Mouse (Mus musculus) intestine, embryonic 14.5 days (tissue): ENCODE results near the gene Tmem229a. TPM values are rescaled to one million over a fixed set of nuclear protein-coding genes. Genes with fewer than 3 reads are reported as not detected.

Source experiments
- ATAC-seq: fragments of 200-750 bp; cut with Nextera tagmentation; replicated peaks from 2 replicates; pipeline ENCODE4 v1.8.0; 2017; ENCODE audit warnings: low read depth, moderate number of reproducible peaks, moderate TSS enrichment, moderate library complexity; ENCODE audit not compliant: low FRiP score, low TSS enrichment
- DNase-seq: peaks from one replicate; pipeline ENCODE4 v3.0.0-alpha.2; 2018; ENCODE audit warnings: low spot score
- H3K27ac ChIP-seq: fragments of 300-500 bp; sonication (generic); 2 replicates; pipeline ENCODE4 v1.5.1; 2014; ENCODE audit warnings: low read depth, mild to moderate bottlenecking, control low read depth
- H3K27me3 ChIP-seq: fragments of 300-500 bp; sonication (generic); replicated peaks from 2 replicates; pipeline ENCODE4 v1.6.1; 2014; ENCODE audit warnings: low read length, control low read depth; ENCODE audit not compliant: control insufficient read depth, insufficient read depth
- H3K36me3 ChIP-seq: fragments of 300-500 bp; sonication (generic); 2 replicates; pipeline ENCODE4 v1.6.1; 2014; ENCODE audit warnings: low read length, control low read depth; ENCODE audit not compliant: control insufficient read depth, insufficient read depth
- H3K4me1 ChIP-seq: fragments of 300-500 bp; sonication (generic); replicated peaks from 2 replicates; pipeline ENCODE4 v1.6.1; 2014; ENCODE audit warnings: low read length, control low read depth, mixed read lengths; ENCODE audit not compliant: control insufficient read depth, insufficient read depth
- H3K4me2 ChIP-seq: fragments of 300-500 bp; sonication (generic); 2 replicates; pipeline ENCODE4 v1.6.1; 2014; ENCODE audit warnings: low read length
- H3K4me3 ChIP-seq: fragments of 300-500 bp; sonication (generic); 2 replicates; pipeline ENCODE4 v1.5.1; 2014; ENCODE audit warnings: low read depth, low read length, control low read depth, mixed read lengths
- H3K9ac ChIP-seq: fragments of 300-500 bp; sonication (generic); 2 replicates; pipeline ENCODE4 v1.6.1; 2014; ENCODE audit warnings: mild to moderate bottlenecking, low read length
- H3K9me3 ChIP-seq: fragments of 300-500 bp; sonication (generic); 2 replicates; pipeline ENCODE4 v1.6.1; 2016; ENCODE audit warnings: low read length, control low read depth; ENCODE audit not compliant: control insufficient read depth
- WGBS: fragments of 180-500 bp; shearing (Covaris S2); extraction: QIAGEN DNeasy Blood & Tissue Kit; methylation state at CpG from one replicate; pipeline ENCODE4 v1.1.7; 2014; 5-methylcytosine and 5-hydroxymethylcytosine counted together
- polyA plus RNA-seq: library from polyadenylated mRNA; unstranded; fragments of >200 nt; fragmentation: Nextera tagmentation; extraction: Ambion mirVana; gene quantifications from 2 replicates; pipeline ENCODE4 v1.2.1, GENCODE M21; 2014

Tmem229a gene
- polyA plus RNA-seq, 1 experiment from 2014 or later = 1.3 TPM

DNA sequence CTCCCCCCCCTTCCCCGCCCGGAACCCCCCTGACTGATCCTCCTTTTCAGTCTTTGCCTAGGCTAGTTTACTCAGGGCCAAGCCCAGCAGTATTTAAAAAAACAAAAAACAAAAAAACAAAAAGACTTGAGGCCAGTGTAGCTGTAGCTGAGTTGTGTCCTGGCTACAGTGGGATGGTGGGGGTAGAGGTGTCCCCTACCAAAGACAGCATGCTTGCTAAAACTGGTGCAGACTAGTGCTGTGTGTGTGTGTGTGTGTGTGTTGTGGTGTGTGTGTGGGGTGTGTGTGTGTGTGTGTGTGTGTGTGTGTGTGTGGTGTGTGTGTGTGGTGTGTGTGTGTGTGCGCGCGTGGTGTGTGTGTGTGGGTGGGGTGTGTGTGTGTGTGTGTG is 483 bp upstream of the Tmem229a start:
- H3K27me3 ChIP-seq = peaks cover 20% of the 10 kb centered on the region
- 20% methylated on average over 4 of the region's 5 CpGs for WGBS
- no peaks in the 10 kb centered on the region for H3K9me3 ChIP-seq
- H3K4me1 ChIP-seq = no peaks in the 10 kb centered on the region
- peak overlapping the region; percentile 99 for H3K4me2 ChIP-seq
- H3K36me3 ChIP-seq = no peaks in the 10 kb centered on the region
- H3K9ac ChIP-seq = no peak overlapping the region
- DNase-seq = no peak
- peak overlapping the region; percentile 58; the same call in 1 of the 2 replicates for H3K4me3 ChIP-seq
- no peak overlapping the region for H3K27ac ChIP-seq
- ATAC-seq = no peak

- Histone ChIP-seq H3K4me2 (peak overlapping the region; percentile 99), H3K27ac (no peak overlapping the region), H3K4me1 (no peaks in the 10 kb centered on the region), H3K27me3 (peaks cover 23% of the 10 kb centered on the region), H3K9me3 (no peaks in the 10 kb centered on the region), H3K9ac (peak overlapping the region; percentile 40), H3K36me3 (no peaks in the 10 kb centered on the region), H3K4me3 (peak overlapping the region; percentile 58)
- DNase-seq (peak; percentile 81), ATAC-seq (peak; percentile 81)
- under 1% methylated on average over 88 of the region's 91 CpGs for WGBS
These were observed 759 bp downstream of the Tmem229a start for GRCm38 (mm10) chr6:24955131-24955945.

- Histone ChIP-seq H3K4me3 (no peak overlapping the region), H3K27ac (no peak overlapping the region), H3K4me1 (no peaks in the 10 kb centered on the region), H3K9ac (no peak overlapping the region), H3K27me3 (peaks cover 23% of the 10 kb centered on the region), H3K9me3 (no peaks in the 10 kb centered on the region), H3K4me2 (no peak overlapping the region), H3K36me3 (no peaks in the 10 kb centered on the region)
- DNase-seq (no peak), ATAC-seq (no peak)
- 80% methylated on average over 5 of the region's 5 CpGs for WGBS
These were observed 2.0 kb downstream of the Tmem229a start for GRCm38 (mm10) chr6:24954126-24954525.

- H3K4me3 ChIP-seq = no peak overlapping the region
- 73% methylated on average over 5 of the region's 5 CpGs for WGBS
- peaks cover 23% of the 10 kb centered on the region for H3K27me3 ChIP-seq
- no peaks in the 10 kb centered on the region for H3K9me3 ChIP-seq
- no peak overlapping the region for H3K4me2 ChIP-seq
- no peaks in the 10 kb centered on the region for H3K36me3 ChIP-seq
- DNase-seq = no peak
- no peak overlapping the region for H3K9ac ChIP-seq
- no peak overlapping the region for H3K27ac ChIP-seq
- ATAC-seq = no peak
- no peaks in the 10 kb centered on the region for H3K4me1 ChIP-seq
These were observed 3.8 kb downstream of the Tmem229a start for GRCm38 (mm10) chr6:24952341-24952740.

GRCm38 (mm10) chr6:24950669-24951068 is 5.4 kb downstream of the Tmem229a start:
- 81% methylated on average over 2 of the region's 2 CpGs for WGBS

DNA sequence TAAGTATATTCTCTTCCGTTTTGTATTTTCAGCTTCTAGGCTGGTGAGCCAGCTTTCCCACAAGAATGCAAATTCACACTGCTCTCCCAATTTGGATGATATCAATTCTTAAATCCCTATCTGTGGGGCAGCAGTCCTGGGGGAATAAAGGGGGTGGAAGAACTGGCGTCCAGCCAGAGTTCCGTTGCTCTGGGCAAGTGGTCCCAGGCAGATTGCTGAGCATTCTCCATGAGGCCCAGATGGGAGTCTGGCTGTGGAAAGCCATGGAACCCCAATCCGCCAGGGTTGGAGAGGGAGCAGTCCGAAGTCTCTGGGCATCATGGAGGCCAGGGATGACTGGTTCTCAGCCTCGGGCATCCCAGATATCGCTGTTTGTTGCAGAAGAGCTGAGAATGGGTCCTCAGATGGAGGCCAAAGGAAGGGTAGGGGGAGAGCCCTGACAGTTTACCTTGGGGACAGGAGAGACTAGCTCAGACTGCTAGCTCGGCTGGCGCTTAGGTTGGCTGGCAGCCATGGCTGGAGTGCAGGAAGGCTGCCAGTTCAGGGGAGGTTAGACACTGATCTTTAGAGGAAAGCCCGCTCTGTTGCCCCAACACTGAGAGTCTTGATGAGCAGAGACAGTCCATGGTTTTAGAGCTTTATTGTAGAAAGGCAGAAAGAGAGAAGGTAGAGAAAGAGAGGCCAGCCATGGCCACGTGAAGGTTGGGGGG is 30.9 kb downstream of the Tmem229a start:
- Histone ChIP-seq H3K27me3 (no peaks in the 10 kb centered on the region), H3K9me3 (no peaks in the 10 kb centered on the region), H3K4me1 (no peaks in the 10 kb centered on the region), H3K27ac (no peak overlapping the region), H3K4me3 (no peak overlapping the region), H3K4me2 (no peak overlapping the region), H3K9ac (no peak overlapping the region), H3K36me3 (no peaks in the 10 kb centered on the region)
- ATAC-seq (no peak), DNase-seq (no peak)
- WGBS = 88% methylated on average over 11 of the region's 11 CpGs

More at GRCm38 (mm10) chr6:24950669-24951068, 5.4 kb downstream of the Tmem229a start:
- no peak overlapping the region for H3K4me3 ChIP-seq
- ATAC-seq = no peak
- H3K4me1 ChIP-seq = no peaks in the 10 kb centered on the region
- H3K9ac ChIP-seq = no peak overlapping the region
- H3K36me3 ChIP-seq = no peaks in the 10 kb centered on the region
- no peaks in the 10 kb centered on the region for H3K9me3 ChIP-seq
- peaks cover 21% of the 10 kb centered on the region for H3K27me3 ChIP-seq
- no peak overlapping the region for H3K27ac ChIP-seq
- no peak for DNase-seq
- no peak overlapping the region for H3K4me2 ChIP-seq

DNA sequence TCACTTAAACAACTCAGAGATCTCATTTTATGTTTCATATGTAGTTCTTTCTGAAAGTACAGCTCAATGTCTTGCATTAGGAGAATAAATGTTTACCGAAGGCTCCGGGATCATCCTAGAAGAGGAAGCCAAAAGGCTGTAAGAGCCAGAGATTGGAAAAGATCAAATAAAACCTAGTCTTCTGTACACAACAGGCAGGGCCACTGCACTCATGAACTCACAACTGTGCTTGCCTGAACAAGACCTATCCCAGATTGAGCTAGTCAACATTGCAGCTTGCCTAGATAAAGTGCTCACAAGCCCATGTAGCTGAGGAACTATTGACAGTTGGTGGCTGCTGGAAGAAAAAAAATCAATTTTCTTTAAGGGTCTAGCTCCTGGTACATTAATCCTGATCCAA is 42.5 kb downstream of the Tmem229a start:
- no peak overlapping the region for H3K9ac ChIP-seq
- H3K4me1 ChIP-seq = no peaks in the 10 kb centered on the region
- WGBS = 79% methylated on average over 2 of the region's 2 CpGs
- H3K27ac ChIP-seq = no peak overlapping the region
- no peaks in the 10 kb centered on the region for H3K36me3 ChIP-seq
- no peak for ATAC-seq
- H3K4me2 ChIP-seq = no peak overlapping the region
- no peak overlapping the region for H3K4me3 ChIP-seq
- no peaks in the 10 kb centered on the region for H3K9me3 ChIP-seq
- H3K27me3 ChIP-seq = no peaks in the 10 kb centered on the region
- no peak for DNase-seq

GRCm38 (mm10) chr6:24910728-24911105 is 45.4 kb downstream of the Tmem229a start:
- no peaks in the 10 kb centered on the region for H3K4me1 ChIP-seq
- H3K4me3 ChIP-seq = no peak overlapping the region
- no peak overlapping the region for H3K4me2 ChIP-seq
- DNase-seq (no peak), ATAC-seq (no peak)
- H3K9ac ChIP-seq = no peak overlapping the region
- H3K27me3 ChIP-seq = no peaks in the 10 kb centered on the region
- H3K36me3 ChIP-seq = no peaks in the 10 kb centered on the region
- no peak overlapping the region for H3K27ac ChIP-seq
- H3K9me3 ChIP-seq = no peaks in the 10 kb centered on the region
